Mouse (Mus musculus): ENCODE data around the gene Atp7b.

The Atp7b gene

GRCm38 (mm10) chr8:21995181-21995580 is 64.9 kb downstream of the Atp7b start:
- H3K36me3 ChIP-seq (ENCODE audit: control insufficient read depth, insufficient read depth, low read length, poor library complexity, severe bottlenecking): no peaks in the 10 kb centered on the region
- DNase-seq (ENCODE audit: low read depth, low spot score): no peak
- H3K27me3 ChIP-seq (ENCODE audit: control insufficient read depth, insufficient read depth, low read length, poor library complexity, severe bottlenecking): no peaks in the 10 kb centered on the region

GRCm38 (mm10) chr8:21992184-21992583 is 67.9 kb downstream of the Atp7b start:
- peak; percentile 41 for DNase-seq (ENCODE audit: low read depth, low spot score)
- Histone ChIP-seq H3K27me3 (ENCODE audit: control insufficient read depth, insufficient read depth, low read length, poor library complexity, severe bottlenecking) (no peaks in the 10 kb centered on the region), H3K36me3 (ENCODE audit: control insufficient read depth, insufficient read depth, low read length, poor library complexity, severe bottlenecking) (no peaks in the 10 kb centered on the region)

- no peak for DNase-seq (ENCODE audit: low read depth, low spot score)
- Histone ChIP-seq H3K36me3 (ENCODE audit: control insufficient read depth, insufficient read depth, low read length, poor library complexity, severe bottlenecking) (no peaks in the 10 kb centered on the region), H3K27me3 (ENCODE audit: control insufficient read depth, insufficient read depth, low read length, poor library complexity, severe bottlenecking) (no peaks in the 10 kb centered on the region)
These were observed 78.3 kb downstream of the Atp7b start for GRCm38 (mm10) chr8:21981664-21982337.

- Histone ChIP-seq H3K36me3 (ENCODE audit: control insufficient read depth, insufficient read depth, low read length, poor library complexity, severe bottlenecking) (no peaks in the 10 kb centered on the region), H3K27me3 (ENCODE audit: control insufficient read depth, insufficient read depth, low read length, poor library complexity, severe bottlenecking) (no peaks in the 10 kb centered on the region)
- DNase-seq (ENCODE audit: low read depth, low spot score): no peak
These were observed 81.9 kb downstream of the Atp7b start for GRCm38 (mm10) chr8:21978193-21978592.

- Histone ChIP-seq H3K36me3 (ENCODE audit: control insufficient read depth, insufficient read depth, low read length, poor library complexity, severe bottlenecking) (no peaks in the 10 kb centered on the region), H3K27me3 (ENCODE audit: control insufficient read depth, insufficient read depth, low read length, poor library complexity, severe bottlenecking) (no peaks in the 10 kb centered on the region)
- DNase-seq (ENCODE audit: low read depth, low spot score): no peak
These were observed 90.6 kb downstream of the Atp7b start, which contains the start of gene Ccdc70 for GRCm38 (mm10) chr8:21969475-21969874. TSS of gene Ccdc70 (plus strand) at chr8:21969775.

GRCm38 (mm10) chr8:21966646-21967045 is 93.5 kb downstream of the Atp7b start:
- no peaks in the 10 kb centered on the region for H3K27me3 ChIP-seq (ENCODE audit: control insufficient read depth, insufficient read depth, low read length, poor library complexity, severe bottlenecking)
- no peaks in the 10 kb centered on the region for H3K36me3 ChIP-seq (ENCODE audit: control insufficient read depth, insufficient read depth, low read length, poor library complexity, severe bottlenecking)
- DNase-seq (ENCODE audit: low read depth, low spot score): no peak

- Histone ChIP-seq H3K36me3 (ENCODE audit: control insufficient read depth, insufficient read depth, low read length, poor library complexity, severe bottlenecking) (no peaks in the 10 kb centered on the region), H3K27me3 (ENCODE audit: control insufficient read depth, insufficient read depth, low read length, poor library complexity, severe bottlenecking) (no peaks in the 10 kb centered on the region)
- no peak for DNase-seq (ENCODE audit: low read depth, low spot score)
These were observed 101.7 kb downstream of the Atp7b start, which contains the start of gene Fam90a1a for GRCm38 (mm10) chr8:21958414-21958813. TSS of gene Fam90a1a (plus strand) at chr8:21958714.

- DNase-seq (ENCODE audit: low read depth, low spot score): no peak
- Histone ChIP-seq H3K27me3 (ENCODE audit: control insufficient read depth, insufficient read depth, low read length, poor library complexity, severe bottlenecking) (no peaks in the 10 kb centered on the region), H3K36me3 (ENCODE audit: control insufficient read depth, insufficient read depth, low read length, poor library complexity, severe bottlenecking) (no peaks in the 10 kb centered on the region)
These were observed 103.8 kb downstream of the Atp7b start for GRCm38 (mm10) chr8:21956336-21956735.

GRCm38 (mm10) chr8:21955321-21955720 is 104.8 kb downstream of the Atp7b start:
- Histone ChIP-seq H3K27me3 (ENCODE audit: control insufficient read depth, insufficient read depth, low read length, poor library complexity, severe bottlenecking) (no peaks in the 10 kb centered on the region), H3K36me3 (ENCODE audit: control insufficient read depth, insufficient read depth, low read length, poor library complexity, severe bottlenecking) (no peaks in the 10 kb centered on the region)

GRCm38 (mm10) chr8:21947311-21948017 is 112.6 kb downstream of the Atp7b start:
- no peak for DNase-seq (ENCODE audit: low read depth, low spot score)
- Histone ChIP-seq H3K27me3 (ENCODE audit: control insufficient read depth, insufficient read depth, low read length, poor library complexity, severe bottlenecking) (no peaks in the 10 kb centered on the region), H3K36me3 (ENCODE audit: control insufficient read depth, insufficient read depth, low read length, poor library complexity, severe bottlenecking) (no peaks in the 10 kb centered on the region)

More at GRCm38 (mm10) chr8:21955321-21955720, 104.8 kb downstream of the Atp7b start:
- peak; percentile 18 for DNase-seq (ENCODE audit: low read depth, low spot score)

GRCm38 (mm10) chr8:21946462-21946861 is 113.6 kb downstream of the Atp7b start, which contains the start of gene Defb13:
TSS of gene Defb13 (plus strand) at chr8:21946762.
- Histone ChIP-seq H3K36me3 (ENCODE audit: control insufficient read depth, insufficient read depth, low read length, poor library complexity, severe bottlenecking) (no peaks in the 10 kb centered on the region), H3K27me3 (ENCODE audit: control insufficient read depth, insufficient read depth, low read length, poor library complexity, severe bottlenecking) (no peaks in the 10 kb centered on the region)
- no peak for DNase-seq (ENCODE audit: low read depth, low spot score)
